Mouse (Mus musculus) olfactory bulb, adult 2 months (tissue): ENCODE data around the gene Tmem63b. TPM values are rescaled to one million over a fixed set of nuclear protein-coding genes. Genes with fewer than 3 reads are reported as not detected.

ENCODE experiments used
- H3K27ac ChIP-seq: fragments of 200-500 bp; 2 replicates; pipeline ENCODE4 v1.5.1; 2012; ENCODE audit warnings: low read depth, low read length; ENCODE audit not compliant: insufficient read depth
- H3K4me1 ChIP-seq: fragments of 200-500 bp; 2 replicates; pipeline ENCODE4 v1.6.1; 2012; ENCODE audit warnings: low read length; ENCODE audit not compliant: control insufficient read depth, insufficient read depth
- H3K4me3 ChIP-seq: fragments of 200-500 bp; 2 replicates; pipeline ENCODE4 v1.5.1; 2012; ENCODE audit warnings: mild to moderate bottlenecking, low read depth, low read length, moderate library complexity; ENCODE audit not compliant: insufficient read depth
- CTCF ChIP-seq: fragments of 200-500 bp; IDR thresholded peaks from 2 replicates; pipeline ENCODE4 v1.5.1; 2012; ENCODE audit warnings: low read depth, mild to moderate bottlenecking, low read length, moderate library complexity; ENCODE audit not compliant: insufficient read depth
- POLR2A ChIP-seq: fragments of 200-500 bp; IDR thresholded peaks from 2 replicates; pipeline ENCODE4 v1.6.1; 2012; ENCODE audit warnings: mild to moderate bottlenecking, low read depth, low read length, moderate library complexity; ENCODE audit not compliant: insufficient read depth
- WGBS: fragments of 180-500 bp; shearing (Covaris S2); methylation state at CpG from one replicate; pipeline ENCODE4 v1.1.7; 2018; 5-methylcytosine and 5-hydroxymethylcytosine counted together
- polyA plus RNA-seq: library from polyadenylated mRNA; stranded (reverse); fragments of >200 nt; gene quantifications from 2 replicates; pipeline ENCODE4 v1.2.4, GENCODE M21; 2012; ENCODE audit warnings: low replicate concordance; ENCODE audit not compliant: missing spikeins, insufficient read depth, insufficient read length

Tmem63b gene
- polyA plus RNA-seq, 1 experiment = not detected

GRCm38 (mm10) chr17:45667481-45667880 lies 19.2 kb downstream of the Tmem63b start:
- Histone ChIP-seq H3K27ac (no peak overlapping the region), H3K4me3 (no peak overlapping the region), H3K4me1 (peaks cover 4% of the 10 kb centered on the region)
- 86% methylated on average over 10 of the region's 10 CpGs for WGBS
- TF ChIP-seq POLR2A = no peak
- TF ChIP-seq CTCF = no peak

GRCm38 (mm10) chr17:45666091-45666490 lies 20.6 kb downstream of the Tmem63b start:
- Histone ChIP-seq H3K4me1 (peaks cover 4% of the 10 kb centered on the region), H3K4me3 (no peak overlapping the region), H3K27ac (no peak overlapping the region)
- 86% methylated on average over 11 of the region's 11 CpGs for WGBS
- no peak for TF ChIP-seq POLR2A
- no peak for TF ChIP-seq CTCF

- WGBS = 89% methylated on average over 13 of the region's 13 CpGs
- Histone ChIP-seq H3K4me1 (peaks cover 4% of the 10 kb centered on the region), H3K4me3 (no peak overlapping the region), H3K27ac (no peak overlapping the region)
- TF ChIP-seq CTCF (no peak), POLR2A (no peak)
These were observed 22.1 kb downstream of the Tmem63b start for GRCm38 (mm10) chr17:45664608-45665007.

- H3K4me3 ChIP-seq = peak overlapping the region; percentile 16; the same call in 1 of the 2 replicates
- H3K27ac ChIP-seq = no peak overlapping the region
- H3K4me1 ChIP-seq = peaks cover 4% of the 10 kb centered on the region
These were observed 23.4 kb downstream of the Tmem63b start for GRCm38 (mm10) chr17:45663106-45663919.

GRCm38 (mm10) chr17:45659225-45659624 lies 27.5 kb downstream of the Tmem63b start, which contains the start of gene Capn11:
Capn11 (minus strand) TSS chr17:45659325.
- no peak within 1 kb of the TSS for H3K4me3 ChIP-seq
- peaks cover 4% of the 10 kb centered on the region for H3K4me1 ChIP-seq
- WGBS = 93% methylated on average over 4 of the region's 4 CpGs
- no peak within 1 kb of the TSS for H3K27ac ChIP-seq
- TF ChIP-seq CTCF (no peak), POLR2A (no peak)

More at GRCm38 (mm10) chr17:45663106-45663919, 23.4 kb downstream of the Tmem63b start:
- peak; percentile 97 for TF ChIP-seq CTCF
- TF ChIP-seq POLR2A = no peak
- 19% methylated on average over 27 of the region's 27 CpGs for WGBS

- TF ChIP-seq POLR2A (no peak), CTCF (no peak)
- Histone ChIP-seq H3K4me1 (no peaks in the 10 kb centered on the region), H3K4me3 (no peak overlapping the region), H3K27ac (no peak overlapping the region)
- WGBS = 23% methylated on average over 6 of the region's 6 CpGs
These were observed 30.9 kb downstream of the Tmem63b start for GRCm38 (mm10) chr17:45655820-45656219.

GRCm38 (mm10) chr17:45653233-45653632 lies 33.5 kb downstream of the Tmem63b start:
- no peak overlapping the region for H3K27ac ChIP-seq
- TF ChIP-seq CTCF (no peak), POLR2A (no peak)
- WGBS = 81% methylated on average over 7 of the region's 7 CpGs
- H3K4me3 ChIP-seq = no peak overlapping the region
- H3K4me1 ChIP-seq = no peaks in the 10 kb centered on the region

GRCm38 (mm10) chr17:45644185-45644584 lies 42.5 kb downstream of the Tmem63b start:
- no peak overlapping the region for H3K4me3 ChIP-seq
- TF ChIP-seq POLR2A = no peak
- no peak for TF ChIP-seq CTCF
- 95% methylated on average over 4 of the region's 4 CpGs for WGBS
- peaks cover 3% of the 10 kb centered on the region; the same call in 1 of the 2 replicates for H3K4me1 ChIP-seq
- no peak overlapping the region for H3K27ac ChIP-seq

- H3K4me1 ChIP-seq = peaks cover 3% of the 10 kb centered on the region; the same call in 1 of the 2 replicates
- H3K27ac ChIP-seq = no peak overlapping the region
- H3K4me3 ChIP-seq = no peak overlapping the region
- WGBS = 21% methylated on average over 12 of the region's 12 CpGs
- TF ChIP-seq CTCF = peak; percentile 60
- TF ChIP-seq POLR2A = no peak
These were observed 44.0 kb downstream of the Tmem63b start for GRCm38 (mm10) chr17:45642701-45643100.

- Histone ChIP-seq H3K4me1 (peaks cover 3% of the 10 kb centered on the region; the same call in 1 of the 2 replicates), H3K27ac (no peak overlapping the region), H3K4me3 (no peak overlapping the region)
- no peak for TF ChIP-seq POLR2A
- no peak for TF ChIP-seq CTCF
- WGBS = 90% methylated on average over 8 of the region's 8 CpGs
These were observed 44.7 kb downstream of the Tmem63b start for GRCm38 (mm10) chr17:45641981-45642380.
